Mouse (Mus musculus): ENCODE measurements around the gene Gprc5a. TPM values are rescaled to one million over a fixed set of nuclear protein-coding genes. Genes with fewer than 3 reads are reported as not detected.

Gprc5a gene
- 0.06 TPM in 1 of 2 replicates, not detected in the other for polyA plus RNA-seq (2012)

GRCm38 (mm10) chr6:135065236-135065957 lies at the start of gene Gprc5a:
Gprc5a (plus strand) TSS chr6:135065651.
- no peaks in the 10 kb centered on the region for H3K36me3 ChIP-seq (ENCODE audit: control insufficient read depth)
- peak within 1 kb of the TSS; percentile 61 for H3K4me3 ChIP-seq (replicated peaks)
- peaks cover 16% of the 10 kb centered on the region for H3K4me1 ChIP-seq (ENCODE audit: control insufficient read depth)
- H3K27me3 ChIP-seq (ENCODE audit: control insufficient read depth): peaks cover 26% of the 10 kb centered on the region
- TF ChIP-seq GATA1 (IDR thresholded peaks at IDR 0.05; ENCODE audit: low read length): no peak
- no peak for TF ChIP-seq TAL1 (IDR thresholded peaks at IDR 0.05; ENCODE audit: low read length)
- no peaks in the 10 kb centered on the region for H3K9me3 ChIP-seq (ENCODE audit: control insufficient read depth, low read length)

GRCm38 (mm10) chr6:135017211-135017610 lies 48.2 kb upstream of the Gprc5a start:
- H3K4me3 ChIP-seq (replicated peaks): no peak overlapping the region
- H3K36me3 ChIP-seq (ENCODE audit: control insufficient read depth): peaks cover 93% of the 10 kb centered on the region
- TF ChIP-seq TAL1 (IDR thresholded peaks at IDR 0.05; ENCODE audit: low read length) (no peak), GATA1 (IDR thresholded peaks at IDR 0.05; ENCODE audit: low read length) (no peak)
- no peaks in the 10 kb centered on the region for H3K9me3 ChIP-seq (ENCODE audit: control insufficient read depth, low read length)
- peaks cover 7% of the 10 kb centered on the region for H3K4me1 ChIP-seq (ENCODE audit: control insufficient read depth)
- no peaks in the 10 kb centered on the region for H3K27me3 ChIP-seq (ENCODE audit: control insufficient read depth)

- Histone ChIP-seq H3K4me1 (ENCODE audit: control insufficient read depth) (peaks cover 3% of the 10 kb centered on the region; the same call in 1 of the 2 replicates), H3K27me3 (ENCODE audit: control insufficient read depth) (no peaks in the 10 kb centered on the region), H3K9me3 (ENCODE audit: control insufficient read depth, low read length) (no peaks in the 10 kb centered on the region), H3K36me3 (ENCODE audit: control insufficient read depth) (peaks cover 100% of the 10 kb centered on the region), H3K4me3 (replicated peaks) (no peak overlapping the region)
- TF ChIP-seq TAL1 (IDR thresholded peaks at IDR 0.05; ENCODE audit: low read length) (no peak), GATA1 (IDR thresholded peaks at IDR 0.05; ENCODE audit: low read length) (no peak)
These were observed 45.9 kb upstream of the Gprc5a start for GRCm38 (mm10) chr6:135019564-135019963.

- Histone ChIP-seq H3K27me3 (ENCODE audit: control insufficient read depth) (no peaks in the 10 kb centered on the region), H3K36me3 (ENCODE audit: control insufficient read depth) (peaks cover 87% of the 10 kb centered on the region), H3K9me3 (ENCODE audit: control insufficient read depth, low read length) (no peaks in the 10 kb centered on the region), H3K4me1 (ENCODE audit: control insufficient read depth) (peaks cover 3% of the 10 kb centered on the region; the same call in 1 of the 2 replicates), H3K4me3 (replicated peaks) (no peak overlapping the region)
- TF ChIP-seq TAL1 (IDR thresholded peaks at IDR 0.05; ENCODE audit: low read length) (no peak), GATA1 (IDR thresholded peaks at IDR 0.05; ENCODE audit: low read length) (no peak)
These were observed 43.8 kb upstream of the Gprc5a start for GRCm38 (mm10) chr6:135021633-135022032.

GRCm38 (mm10) chr6:135023379-135023778 lies 42.1 kb upstream of the Gprc5a start:
- no peaks in the 10 kb centered on the region for H3K4me1 ChIP-seq (ENCODE audit: control insufficient read depth)
- H3K27me3 ChIP-seq (ENCODE audit: control insufficient read depth): no peaks in the 10 kb centered on the region
- no peak for TF ChIP-seq TAL1 (IDR thresholded peaks at IDR 0.05; ENCODE audit: low read length)
- TF ChIP-seq GATA1 (IDR thresholded peaks at IDR 0.05; ENCODE audit: low read length): no peak
- H3K36me3 ChIP-seq (ENCODE audit: control insufficient read depth): peaks cover 70% of the 10 kb centered on the region
- H3K4me3 ChIP-seq (replicated peaks): no peak overlapping the region
- no peaks in the 10 kb centered on the region for H3K9me3 ChIP-seq (ENCODE audit: control insufficient read depth, low read length)

- H3K36me3 ChIP-seq (ENCODE audit: control insufficient read depth): peaks cover 55% of the 10 kb centered on the region
- TF ChIP-seq TAL1 (IDR thresholded peaks at IDR 0.05; ENCODE audit: low read length) (no peak), GATA1 (IDR thresholded peaks at IDR 0.05; ENCODE audit: low read length) (no peak)
These were observed 40.5 kb upstream of the Gprc5a start for GRCm38 (mm10) chr6:135024781-135025420.

GRCm38 (mm10) chr6:135026232-135026631 lies 39.2 kb upstream of the Gprc5a start:
- no peak for TF ChIP-seq TAL1 (IDR thresholded peaks at IDR 0.05; ENCODE audit: low read length)
- no peak for TF ChIP-seq GATA1 (IDR thresholded peaks at IDR 0.05; ENCODE audit: low read length)
- Histone ChIP-seq H3K4me3 (replicated peaks) (no peak overlapping the region), H3K36me3 (ENCODE audit: control insufficient read depth) (peaks cover 41% of the 10 kb centered on the region), H3K9me3 (ENCODE audit: control insufficient read depth, low read length) (no peaks in the 10 kb centered on the region), H3K27me3 (ENCODE audit: control insufficient read depth) (no peaks in the 10 kb centered on the region), H3K4me1 (ENCODE audit: control insufficient read depth) (no peaks in the 10 kb centered on the region)

More at GRCm38 (mm10) chr6:135024781-135025420, 40.5 kb upstream of the Gprc5a start:
- Histone ChIP-seq H3K9me3 (ENCODE audit: control insufficient read depth, low read length) (no peaks in the 10 kb centered on the region), H3K4me1 (ENCODE audit: control insufficient read depth) (no peaks in the 10 kb centered on the region), H3K27me3 (ENCODE audit: control insufficient read depth) (no peaks in the 10 kb centered on the region), H3K4me3 (replicated peaks) (no peak overlapping the region)

- TF ChIP-seq TAL1 (IDR thresholded peaks at IDR 0.05; ENCODE audit: low read length) (no peak), GATA1 (IDR thresholded peaks at IDR 0.05; ENCODE audit: low read length) (no peak)
- Histone ChIP-seq H3K36me3 (ENCODE audit: control insufficient read depth) (peaks cover 36% of the 10 kb centered on the region), H3K4me3 (replicated peaks) (no peak overlapping the region), H3K9me3 (ENCODE audit: control insufficient read depth, low read length) (no peaks in the 10 kb centered on the region), H3K27me3 (ENCODE audit: control insufficient read depth) (no peaks in the 10 kb centered on the region), H3K4me1 (ENCODE audit: control insufficient read depth) (no peaks in the 10 kb centered on the region)
These were observed 38.7 kb upstream of the Gprc5a start for GRCm38 (mm10) chr6:135026755-135027154.

- no peak for TF ChIP-seq GATA1 (IDR thresholded peaks at IDR 0.05; ENCODE audit: low read length)
- no peak for TF ChIP-seq TAL1 (IDR thresholded peaks at IDR 0.05; ENCODE audit: low read length)
- no peaks in the 10 kb centered on the region for H3K27me3 ChIP-seq (ENCODE audit: control insufficient read depth)
These were observed 36.2 kb upstream of the Gprc5a start for GRCm38 (mm10) chr6:135029246-135029645.

More at GRCm38 (mm10) chr6:135029246-135029645, 36.2 kb upstream of the Gprc5a start:
- Histone ChIP-seq H3K4me3 (replicated peaks) (no peak overlapping the region), H3K36me3 (ENCODE audit: control insufficient read depth) (peaks cover 11% of the 10 kb centered on the region), H3K4me1 (ENCODE audit: control insufficient read depth) (no peaks in the 10 kb centered on the region), H3K9me3 (ENCODE audit: control insufficient read depth, low read length) (no peaks in the 10 kb centered on the region)
